Mouse (Mus musculus): ENCODE data around the gene Gm17018. TPM values are rescaled to one million over a fixed set of nuclear protein-coding genes. Genes with fewer than 3 reads are reported as not detected.

Gene Gm17018
- polyA plus RNA-seq, 1 experiment from 2014 or later: 29.3 TPM

DNA sequence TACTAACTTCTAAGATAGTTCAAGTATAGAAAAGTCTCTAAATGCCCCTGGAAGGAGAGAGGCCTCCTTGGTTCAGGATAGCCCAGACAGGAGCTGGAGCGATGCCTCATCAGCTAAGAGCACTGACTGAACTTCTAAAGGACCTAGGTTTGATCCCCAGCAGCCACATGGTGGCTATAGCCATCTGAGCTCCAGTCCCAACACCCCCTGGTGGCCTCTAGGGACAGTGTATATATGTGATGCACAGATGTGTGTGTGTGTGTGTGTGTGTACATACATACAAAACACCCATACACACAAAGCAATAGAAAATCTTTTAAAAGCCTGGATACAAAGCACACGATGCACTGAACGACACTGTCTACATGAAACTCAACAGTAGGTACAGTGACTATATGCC, 68.8 kb downstream of the Gm17018 start:
- H3K9ac ChIP-seq: no peak overlapping the region
- H3K4me1 ChIP-seq (replicated peaks): peaks cover 12% of the 10 kb centered on the region
- H3K4me2 ChIP-seq: no peak overlapping the region
- H3K27me3 ChIP-seq: no peaks in the 10 kb centered on the region
- ATAC-seq (replicated peaks; ENCODE audit: insufficient number of reproducible peaks, insufficient read depth, low FRiP score, low read depth): no peak
- peaks cover 28% of the 10 kb centered on the region for H3K36me3 ChIP-seq
- no peak overlapping the region for H3K4me3 ChIP-seq
- WGBS: 92% methylated on average over 3 of the region's 3 CpGs
- no peaks in the 10 kb centered on the region for H3K9me3 ChIP-seq (replicated peaks)
- no peak overlapping the region for H3K27ac ChIP-seq

Other genes starting within 250 kb of the Gm17018 start
- gene Btrc, start 196.9 kb upstream of the Gm17018 start, polyA plus RNA-seq (2015; fragmentation: Nextera tagmentation; extraction: Ambion mirVana): 26.7 and 31.9 TPM in 2 replicates
- 11.5 and 14.7 TPM in 2 replicates for gene Poll, start 84 bp upstream of the Gm17018 start, polyA plus RNA-seq (2015; fragmentation: Nextera tagmentation; extraction: Ambion mirVana)
- gene Fbxw4, start 99.7 kb downstream of the Gm17018 start, polyA plus RNA-seq (2015; fragmentation: Nextera tagmentation; extraction: Ambion mirVana): 3.5 and 7.7 TPM in 2 replicates
- gene Fgf8, start 182.3 kb downstream of the Gm17018 start, polyA plus RNA-seq (2015; fragmentation: Nextera tagmentation; extraction: Ambion mirVana): 0.47 and 0.52 TPM in 2 replicates
- gene Npm3, start 189.0 kb downstream of the Gm17018 start, polyA plus RNA-seq (2015; fragmentation: Nextera tagmentation; extraction: Ambion mirVana): 8.4 and 9.1 TPM in 2 replicates
- 33.8 and 38.1 TPM in 2 replicates for gene Mgea5, start 223.2 kb downstream of the Gm17018 start, polyA plus RNA-seq (2015; fragmentation: Nextera tagmentation; extraction: Ambion mirVana)

Measured in heart, embryonic 15.5 days (tissue).